Mouse (Mus musculus) forebrain, embryonic 14.5 days (tissue): ENCODE data around the gene Mbd4. TPM values are rescaled to one million over a fixed set of nuclear protein-coding genes. Genes with fewer than 3 reads are reported as not detected.
"Not testable (repeated sequence)": the region's sequence is repeated elsewhere in the genome, so short reads cannot be mapped to it uniquely, and the experiment has no call there.

Experiments
- ATAC-seq: fragments of 200-750 bp; cut with Nextera tagmentation; 2 replicates; pipeline ENCODE4 v1.8.0; 2017; ENCODE audit warnings: mild to moderate bottlenecking, moderate library complexity
- DNase-seq: peaks from one replicate; pipeline ENCODE4 v3.0.0-alpha.2; 2015; ENCODE audit warnings: low spot score
- H3K27ac ChIP-seq: fragments of 300-500 bp; sonication (generic); 2 replicates; pipeline ENCODE4 v1.5.1; 2014; ENCODE audit warnings: low read depth, mild to moderate bottlenecking, control low read depth, low read length, moderate library complexity
- H3K27me3 ChIP-seq: fragments of 300-500 bp; sonication (generic); replicated peaks from 2 replicates; pipeline ENCODE4 v1.6.1; 2014; ENCODE audit warnings: low read length, control low read depth, mixed read lengths; ENCODE audit not compliant: control insufficient read depth, insufficient read depth
- H3K36me3 ChIP-seq: fragments of 300-500 bp; sonication (generic); 2 replicates; pipeline ENCODE4 v1.6.1; 2014; ENCODE audit warnings: low read length, control low read depth; ENCODE audit not compliant: control insufficient read depth, insufficient read depth
- H3K4me1 ChIP-seq: fragments of 300-500 bp; sonication (generic); 2 replicates; pipeline ENCODE4 v1.6.1; 2014; ENCODE audit warnings: antibody characterized with exemption, low read length, control low read depth; ENCODE audit not compliant: control insufficient read depth, insufficient read depth
- H3K4me2 ChIP-seq: fragments of 300-500 bp; sonication (generic); 2 replicates; pipeline ENCODE4 v1.6.1; 2014; ENCODE audit warnings: mild to moderate bottlenecking, control low read depth, low read length
- H3K4me3 ChIP-seq: fragments of 300-500 bp; sonication (generic); 2 replicates; pipeline ENCODE4 v1.5.1; 2014; ENCODE audit warnings: low read depth, low read length, control low read depth
- H3K9ac ChIP-seq: fragments of 300-500 bp; sonication (generic); 2 replicates; pipeline ENCODE4 v1.6.1; 2014; ENCODE audit warnings: mild to moderate bottlenecking, low read length, control low read depth, moderate library complexity
- H3K9me3 ChIP-seq: fragments of 300-500 bp; sonication (generic); replicated peaks from 2 replicates; pipeline ENCODE4 v1.6.1; 2016; ENCODE audit warnings: low read length, control low read depth, mixed read lengths; ENCODE audit not compliant: control insufficient read depth
- WGBS: fragments of 180-500 bp; shearing (Covaris S2); extraction: QIAGEN DNeasy Blood & Tissue Kit; methylation state at CpG from one replicate; pipeline ENCODE4 v1.1.7; 2014; 5-methylcytosine and 5-hydroxymethylcytosine counted together
- polyA plus RNA-seq: library from polyadenylated mRNA; unstranded; fragments of >200 nt; fragmentation: Nextera tagmentation; extraction: Ambion mirVana; gene quantifications from 2 replicates; pipeline ENCODE4 v1.2.1, GENCODE M21; 2014

Mbd4 gene
- polyA plus RNA-seq, 1 experiment from 2014 or later, result 9.3 TPM

DNA sequence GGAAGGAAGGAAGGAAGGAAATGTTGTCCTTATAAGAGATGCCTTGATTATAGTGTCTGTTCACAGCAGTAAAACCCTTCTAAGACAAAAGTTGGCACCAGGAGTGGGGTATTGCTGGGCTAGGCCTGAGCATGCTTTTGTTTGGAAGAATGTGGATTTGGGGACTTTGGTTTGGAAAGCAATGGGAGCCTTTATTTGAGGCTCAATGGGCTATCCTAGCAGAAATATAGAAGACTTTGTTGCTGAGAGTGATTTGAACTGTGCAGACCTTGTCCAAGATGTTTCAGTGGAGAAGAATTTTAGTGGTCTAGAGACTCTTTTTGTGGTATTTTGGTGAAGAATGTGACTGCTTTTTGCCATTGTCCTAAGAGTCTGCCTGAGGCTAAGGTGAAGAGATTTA, 19.3 kb downstream of the Mbd4 start:
- Histone ChIP-seq H3K36me3 (no peaks in the 10 kb centered on the region), H3K9me3 (no peaks in the 10 kb centered on the region), H3K9ac (no peak overlapping the region), H3K4me3 (no peak overlapping the region), H3K27ac (no peak overlapping the region), H3K27me3 (no peaks in the 10 kb centered on the region), H3K4me2 (no peak overlapping the region), H3K4me1 (peaks cover 5% of the 10 kb centered on the region; the same call in 1 of the 2 replicates)
- DNase-seq (no peak), ATAC-seq (no peak)

DNA sequence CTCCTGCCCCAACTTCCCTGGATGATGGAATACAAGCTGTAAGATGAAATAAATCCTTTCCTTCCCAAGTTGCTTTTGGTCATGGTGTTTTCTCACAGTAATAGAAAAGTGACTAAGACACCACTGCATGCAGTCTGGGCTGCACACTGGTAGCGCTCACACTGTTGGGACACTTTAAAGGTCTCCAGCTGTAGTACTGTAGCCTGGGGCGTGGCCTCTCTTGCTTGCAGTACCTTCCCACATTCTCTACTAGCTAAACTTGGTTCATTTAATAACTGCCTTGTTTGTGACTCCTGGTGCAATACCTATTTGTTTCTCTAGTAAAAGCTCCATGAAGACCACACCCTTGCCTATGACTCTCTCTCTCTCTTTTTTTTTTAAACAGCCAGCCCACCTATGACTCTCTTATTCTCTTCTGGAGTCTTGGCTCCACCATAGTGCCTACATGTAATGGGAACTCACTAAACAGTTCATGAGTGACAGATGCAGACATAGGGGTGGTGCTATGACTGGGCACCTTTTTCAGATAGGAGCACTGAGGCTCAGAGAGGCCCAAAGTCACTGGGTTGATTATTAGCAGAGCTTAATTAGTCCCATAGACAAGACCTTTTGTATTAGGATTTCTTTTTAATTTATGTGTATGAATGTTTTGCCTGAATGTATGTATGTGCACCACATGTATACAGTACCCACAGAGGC, 20.9 kb downstream of the Mbd4 start:
- Histone ChIP-seq H3K4me3 (no peak overlapping the region), H3K9me3 (no peaks in the 10 kb centered on the region), H3K27ac (no peak overlapping the region), H3K9ac (no peak overlapping the region), H3K36me3 (no peaks in the 10 kb centered on the region), H3K4me1 (no peaks in the 10 kb centered on the region), H3K4me2 (no peak overlapping the region), H3K27me3 (no peaks in the 10 kb centered on the region)
- ATAC-seq (no peak), DNase-seq (no peak)
- 90% methylated on average over 2 of the region's 2 CpGs for WGBS

DNA sequence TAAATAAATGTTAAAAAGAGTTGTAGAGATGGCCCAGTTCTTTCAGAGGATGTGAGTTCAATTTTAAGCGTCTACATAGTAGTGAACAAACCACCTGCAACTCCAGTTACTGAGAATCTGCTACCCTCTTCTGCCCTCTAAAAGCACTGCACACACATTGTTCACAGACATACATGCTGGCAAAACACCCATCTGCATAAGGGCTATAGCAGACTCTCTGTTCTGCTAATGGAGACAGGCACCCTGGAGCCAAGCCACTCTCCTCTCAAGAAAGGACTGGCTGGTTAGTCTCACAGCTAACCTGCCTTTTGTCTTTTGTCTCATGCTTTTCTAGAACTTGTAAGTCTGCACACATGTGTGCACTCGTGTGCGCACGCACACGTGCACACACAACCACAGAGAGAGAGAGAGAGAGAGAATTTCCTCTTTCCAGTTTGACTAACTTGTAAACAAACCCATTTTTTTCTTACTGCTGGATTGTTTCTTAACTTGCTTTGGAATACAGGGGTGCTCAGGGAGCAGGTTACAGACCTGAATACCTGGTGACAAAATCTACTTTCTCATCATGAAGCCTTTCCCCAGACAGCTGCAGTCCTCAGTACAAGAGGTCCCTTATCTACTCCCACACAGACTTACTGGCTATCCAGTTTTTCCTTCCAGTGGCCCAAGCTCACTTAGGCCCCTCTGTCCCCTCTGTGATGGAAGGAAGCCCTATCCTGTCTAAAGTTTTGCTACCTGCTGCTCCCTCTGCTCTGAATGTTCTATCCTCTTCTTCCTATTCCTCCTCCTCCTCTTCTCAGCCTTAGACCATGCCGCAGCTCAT, 22.2 kb downstream of the Mbd4 start:
- no peaks in the 10 kb centered on the region for H3K36me3 ChIP-seq
- no peak overlapping the region for H3K4me2 ChIP-seq
- H3K27me3 ChIP-seq, result no peaks in the 10 kb centered on the region
- no peak overlapping the region for H3K9ac ChIP-seq
- no peak overlapping the region for H3K4me3 ChIP-seq
- no peaks in the 10 kb centered on the region for H3K9me3 ChIP-seq
- ATAC-seq (no peak), DNase-seq (no peak)
- WGBS, result 80% methylated on average over 6 of the region's 6 CpGs
- no peaks in the 10 kb centered on the region for H3K4me1 ChIP-seq
- H3K27ac ChIP-seq, result no peak overlapping the region

DNA sequence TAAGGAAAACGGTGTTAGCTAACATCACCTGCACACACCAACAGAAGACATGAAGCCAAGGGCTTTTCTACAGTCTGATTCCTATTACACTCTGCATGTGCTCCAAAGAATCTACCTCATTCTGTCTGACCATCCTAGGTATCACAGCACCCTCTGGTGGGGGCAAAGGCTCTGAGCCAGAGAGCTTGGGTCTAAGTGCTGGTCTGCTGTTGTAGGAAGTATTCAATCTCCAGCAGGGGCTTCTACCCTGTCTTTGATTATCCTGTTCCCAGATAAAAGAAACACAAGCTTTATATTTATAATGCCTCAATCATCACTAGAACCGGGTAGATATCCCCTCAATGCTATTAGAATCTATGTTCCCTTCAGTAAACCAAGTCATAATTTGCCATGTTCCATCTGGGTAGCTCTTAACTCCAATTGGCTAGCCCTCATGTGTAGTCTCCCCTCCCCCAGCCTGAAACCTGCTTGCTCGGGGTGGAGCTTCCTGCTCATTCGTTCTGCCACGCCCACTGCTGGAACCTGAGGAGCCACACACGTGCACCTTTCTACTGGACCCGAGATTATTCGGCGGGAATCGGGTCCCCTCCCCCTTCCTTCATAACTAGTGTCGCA, 29.2 kb downstream of the Mbd4 start:
- H3K9ac ChIP-seq, H3K27me3 ChIP-seq, H3K27ac ChIP-seq, H3K9me3 ChIP-seq, H3K4me3 ChIP-seq, H3K36me3 ChIP-seq, H3K4me1 ChIP-seq: not testable (repeated sequence)
- ATAC-seq, result peak; percentile 86
- H3K4me2 ChIP-seq, result peak overlapping the region; percentile 26; the same call in 1 of the 2 replicates
- 4% methylated on average over 5 of the region's 11 CpGs for WGBS
- DNase-seq, result peak; percentile 71

DNA sequence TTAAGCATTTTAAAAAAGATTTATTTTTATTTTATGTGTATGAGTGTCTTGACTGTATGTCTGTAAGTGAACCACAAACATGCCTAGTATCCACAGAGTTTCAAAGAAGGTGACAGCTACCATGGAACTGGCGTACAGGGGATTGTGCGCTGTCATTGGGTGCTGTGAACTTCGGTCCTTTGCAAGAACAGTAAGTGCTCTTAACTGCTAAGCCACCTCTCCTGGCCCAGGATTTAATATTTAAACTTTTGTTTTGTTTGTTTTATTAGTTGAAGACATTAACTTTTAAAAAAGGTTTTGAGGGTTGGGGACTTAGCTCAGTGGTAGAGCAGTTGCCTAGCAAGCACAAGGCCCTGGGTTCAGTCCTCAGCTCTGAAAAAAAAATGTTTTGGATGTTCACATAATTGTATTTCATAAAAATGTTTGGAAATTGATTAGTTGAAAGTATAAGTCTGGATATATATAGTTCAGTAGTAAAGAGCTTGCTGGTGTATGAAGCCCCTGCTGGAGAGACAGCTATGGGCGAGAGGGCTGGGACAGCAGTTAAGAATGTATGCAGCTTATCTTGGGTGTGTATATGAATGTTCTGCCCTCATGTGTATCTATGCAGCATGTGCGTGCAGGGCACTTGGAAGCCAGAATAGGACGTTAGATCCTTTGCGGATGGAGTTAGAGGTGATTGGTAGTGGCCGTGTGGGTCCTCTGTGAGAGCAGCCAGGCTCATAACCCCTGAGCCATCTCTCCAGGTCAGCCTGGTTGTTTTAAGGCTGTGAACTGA, 31.8 kb downstream of the Mbd4 start:
- Histone ChIP-seq H3K9ac (no peak overlapping the region), H3K4me1 (no peaks in the 10 kb centered on the region), H3K36me3 (no peaks in the 10 kb centered on the region), H3K27ac (no peak overlapping the region), H3K27me3 (0 out of 2 replicates have a peak, but pooled peaks cover 4% of the 10 kb centered on the region), H3K4me3 (no peak overlapping the region), H3K9me3 (no peaks in the 10 kb centered on the region), H3K4me2 (no peak overlapping the region)
- DNase-seq (no peak), ATAC-seq (no peak)
- WGBS, result 84% methylated on average over 8 of the region's 8 CpGs

DNA sequence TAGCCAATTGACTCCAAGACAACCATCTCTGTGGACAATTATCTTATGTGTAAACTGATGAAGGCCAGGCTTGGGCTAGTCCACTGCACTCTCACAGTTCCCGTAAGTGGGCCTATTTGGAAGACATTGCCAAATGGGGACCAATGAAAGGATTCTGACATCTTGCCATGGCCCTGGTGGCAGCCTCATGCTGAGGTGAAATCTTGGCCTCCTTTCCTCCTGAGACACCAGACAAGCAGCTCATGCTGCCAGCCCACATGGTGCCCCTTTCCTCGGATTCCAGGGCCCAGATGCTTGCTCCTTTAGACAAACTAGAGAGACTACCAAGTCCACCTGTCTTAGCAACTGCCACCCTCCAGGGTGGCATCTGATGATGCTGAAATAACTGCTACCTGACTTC, 35.0 kb downstream of the Mbd4 start:
- no peak for ATAC-seq
- Histone ChIP-seq H3K9ac (no peak overlapping the region), H3K27ac (no peak overlapping the region), H3K4me2 (no peak overlapping the region), H3K27me3 (0 out of 2 replicates have a peak, but pooled peaks cover 4% of the 10 kb centered on the region), H3K4me3 (no peak overlapping the region), H3K9me3 (no peaks in the 10 kb centered on the region), H3K4me1 (no peaks in the 10 kb centered on the region), H3K36me3 (no peaks in the 10 kb centered on the region)
- DNase-seq, result no peak
- 69% methylated on average over 2 of the region's 2 CpGs for WGBS

DNA sequence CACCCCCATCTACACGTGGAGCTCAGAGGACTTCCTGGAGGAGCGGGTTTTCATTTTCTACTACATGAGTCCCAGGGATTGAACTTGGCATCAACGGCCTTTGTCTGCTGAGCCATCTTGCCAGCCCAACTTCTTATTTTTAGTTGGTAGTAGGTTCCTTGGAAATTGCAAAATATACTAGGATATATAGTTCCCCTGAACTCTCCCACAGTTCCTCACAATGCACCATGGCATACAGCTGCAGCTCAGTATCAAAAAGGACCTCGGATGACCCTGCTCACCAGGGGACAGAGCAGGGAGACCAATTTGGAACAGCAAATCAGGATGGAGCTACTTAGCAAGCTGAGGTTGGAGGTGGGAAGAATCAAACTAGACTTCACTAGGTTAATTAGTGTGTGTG, 38.1 kb downstream of the Mbd4 start:
- no peak overlapping the region for H3K27ac ChIP-seq
- no peaks in the 10 kb centered on the region for H3K9me3 ChIP-seq
- 82% methylated on average over 4 of the region's 4 CpGs for WGBS
- H3K27me3 ChIP-seq, result no peaks in the 10 kb centered on the region
- H3K4me1 ChIP-seq, result no peaks in the 10 kb centered on the region
- DNase-seq (no peak), ATAC-seq (no peak)
- no peaks in the 10 kb centered on the region for H3K36me3 ChIP-seq
- H3K4me3 ChIP-seq, result no peak overlapping the region
- H3K4me2 ChIP-seq, result no peak overlapping the region
- no peak overlapping the region for H3K9ac ChIP-seq

DNA sequence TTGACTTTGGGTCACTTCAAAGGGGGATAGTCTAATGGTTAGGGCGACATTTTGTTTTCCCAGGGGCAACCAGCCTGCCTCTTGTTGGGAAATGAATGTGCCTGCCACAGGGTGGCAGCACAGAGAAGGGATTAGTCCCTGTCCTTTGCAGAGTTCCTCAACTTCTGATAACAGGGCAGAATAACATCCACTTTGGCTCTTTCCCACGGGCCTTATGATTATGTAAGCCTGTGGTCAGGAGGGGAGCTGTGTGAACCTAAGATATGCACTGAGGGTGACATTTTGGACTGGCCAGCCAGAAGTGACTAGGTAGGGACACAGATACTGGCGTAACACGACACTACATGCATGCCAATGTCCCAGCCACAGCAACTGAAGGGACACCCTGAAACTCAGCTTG, 39.1 kb downstream of the Mbd4 start:
- ATAC-seq, result peak; percentile 26; the same call in 1 of the 2 replicates
- no peaks in the 10 kb centered on the region for H3K9me3 ChIP-seq
- no peak overlapping the region for H3K4me3 ChIP-seq
- H3K27me3 ChIP-seq, result no peaks in the 10 kb centered on the region
- WGBS, result 35% methylated on average over 4 of the region's 4 CpGs
- peak; percentile 62 for DNase-seq
- H3K36me3 ChIP-seq, result no peaks in the 10 kb centered on the region
- no peak overlapping the region for H3K4me2 ChIP-seq
- no peaks in the 10 kb centered on the region for H3K4me1 ChIP-seq
- no peak overlapping the region for H3K9ac ChIP-seq
- no peak overlapping the region for H3K27ac ChIP-seq
